31 mouse cellular contexts compared by ENCODE assay signal in the genomic region with DNA sequence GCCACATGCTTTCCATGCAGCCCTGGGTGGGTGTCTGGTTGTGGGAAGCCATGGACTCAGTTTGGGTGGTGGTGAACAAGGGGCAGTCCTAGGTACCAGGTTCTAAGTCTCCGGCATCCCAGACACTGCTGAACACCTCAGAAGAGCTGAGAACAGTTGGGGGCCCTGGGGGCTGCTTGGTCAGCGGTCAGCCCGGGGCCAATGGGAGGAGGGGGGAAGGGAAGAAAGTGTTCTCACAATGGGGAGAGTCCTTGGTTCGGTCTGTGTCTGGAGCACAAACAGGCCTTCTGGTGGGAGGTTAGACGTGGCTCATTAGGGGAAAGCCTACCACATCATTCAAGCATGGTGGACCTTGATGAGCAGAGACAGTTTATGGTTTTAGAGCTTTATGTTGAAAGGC.
"Had no signal": no experiment of that assay in that cellular context is flagged by ENCODE, and none has a peak within 500 bp of the region (broad histone marks: within the 10 kb centered on the region; RNA-seq: fewer than 3 reads in every experiment).

No protein-coding gene starts in this region.

- H3K27ac ChIP-seq: left cerebral cortex, adult 2 months; limb, embryonic 10.5 days; limb, embryonic 12.5 days; limb, embryonic 13.5 days; limb, embryonic 15.5 days; liver, embryonic 12.5 days; liver, embryonic 13.5 days; liver, embryonic 14.5 days; liver, embryonic 15.5 days; lung, embryonic 15.5 days; macrophage; midbrain, embryonic 10.5 days; midbrain, embryonic 12.5 days; midbrain, embryonic 13.5 days; midbrain, embryonic 15.5 days; neural tube, embryonic 12.5 days had no signal

- ATAC-seq: liver, embryonic 12.5 days; liver, postnatal 0 days; lung, postnatal 0 days; midbrain, embryonic 13.5 days; midbrain, embryonic 15.5 days had no signal

- H3K4me2 ChIP-seq: limb, embryonic 12.5 days; limb, embryonic 13.5 days; limb, embryonic 15.5 days; liver, embryonic 11.5 days; liver, embryonic 12.5 days; liver, embryonic 13.5 days; liver, embryonic 15.5 days; lung, embryonic 14.5 days; lung, embryonic 15.5 days; midbrain, embryonic 11.5 days; midbrain, embryonic 12.5 days; midbrain, embryonic 13.5 days; midbrain, embryonic 15.5 days; neural tube, embryonic 12.5 days had no signal

- H3K9me3 ChIP-seq: limb, embryonic 10.5 days; limb, embryonic 12.5 days; limb, embryonic 13.5 days; limb, embryonic 15.5 days; liver, embryonic 12.5 days; liver, embryonic 13.5 days; liver, embryonic 15.5 days; lung, embryonic 15.5 days; midbrain, embryonic 12.5 days; midbrain, embryonic 13.5 days; midbrain, embryonic 15.5 days; neural tube, embryonic 12.5 days had no signal

- H3K4me3 ChIP-seq: left cerebral cortex, adult 2 months; limb, embryonic 10.5 days; limb, embryonic 12.5 days; limb, embryonic 13.5 days; limb, embryonic 15.5 days; liver, embryonic 12.5 days; liver, embryonic 13.5 days; liver, embryonic 15.5 days; lung, embryonic 15.5 days; megakaryocyte, embryonic 14.5 days; midbrain, embryonic 10.5 days; midbrain, embryonic 12.5 days; midbrain, embryonic 13.5 days; midbrain, embryonic 15.5 days; myocyte; neural tube, embryonic 12.5 days had no signal

- H3K36me3 ChIP-seq: limb, embryonic 10.5 days; limb, embryonic 12.5 days; limb, embryonic 13.5 days; limb, embryonic 15.5 days; liver, embryonic 12.5 days; liver, embryonic 13.5 days; liver, embryonic 15.5 days; lung, embryonic 15.5 days; midbrain, embryonic 10.5 days; midbrain, embryonic 12.5 days; midbrain, embryonic 13.5 days; midbrain, embryonic 15.5 days; neural tube, embryonic 12.5 days had no signal

- DNase-seq: left cerebral cortex, postnatal 4 days; liver; liver, embryonic 13.5 days; liver, postnatal 0 days; lung, adult 18-20 months; lung, adult 2 months; lung, embryonic 14.5 days; lung, postnatal 10 days; lung, postnatal 14 days; lung, postnatal 36 days; lung, postnatal 4 days had no signal

- H3K27me3 ChIP-seq: limb, embryonic 12.5 days; limb, embryonic 13.5 days; limb, embryonic 15.5 days; liver, embryonic 12.5 days; liver, embryonic 13.5 days; liver, embryonic 15.5 days; lung, embryonic 15.5 days; megakaryocyte, embryonic 14.5 days; midbrain, embryonic 12.5 days; midbrain, embryonic 13.5 days; midbrain, embryonic 15.5 days; neural tube, embryonic 12.5 days had no signal

- H3K9ac ChIP-seq: limb, embryonic 12.5 days; limb, embryonic 13.5 days; limb, embryonic 15.5 days; liver, embryonic 12.5 days; liver, embryonic 13.5 days; liver, embryonic 14.5 days; liver, embryonic 15.5 days; liver, postnatal 0 days; lung, embryonic 14.5 days; lung, embryonic 15.5 days; midbrain, embryonic 12.5 days; midbrain, embryonic 13.5 days; midbrain, embryonic 15.5 days; neural tube, embryonic 12.5 days had no signal

- H3K4me1 ChIP-seq: limb, embryonic 10.5 days; limb, embryonic 12.5 days; limb, embryonic 13.5 days; limb, embryonic 15.5 days; liver, embryonic 12.5 days; liver, embryonic 13.5 days; liver, embryonic 15.5 days; lung, embryonic 15.5 days; megakaryocyte, embryonic 14.5 days; midbrain, embryonic 10.5 days; midbrain, embryonic 12.5 days; midbrain, embryonic 13.5 days; midbrain, embryonic 15.5 days; neural tube, embryonic 12.5 days had no signal
